Mouse (Mus musculus) G1E (cell line): ENCODE results near the gene Ppp1r15b. TPM values are rescaled to one million over a fixed set of nuclear protein-coding genes. Genes with fewer than 3 reads are reported as not detected.

Source experiments
- ATAC-seq: 2 replicates; pipeline ENCODE4 v1.8.0; 2016; ENCODE audit warnings: mild to moderate bottlenecking; ENCODE audit not compliant: insufficient number of reproducible peaks, poor library complexity, low FRiP score, severe bottlenecking; ENCODE audit errors: extremely low read depth
- DNase-seq: peaks from one replicate; pipeline ENCODE4 v3.0.0; 2012; ENCODE audit warnings: low spot score
- H3K27me3 ChIP-seq: 2 replicates; pipeline ENCODE4 v1.6.1; 2012; ENCODE audit warnings: mild to moderate bottlenecking, low read length, inconsistent platforms; ENCODE audit not compliant: insufficient read depth
- H3K36me3 ChIP-seq: replicated peaks from 2 replicates; pipeline ENCODE3; 2012; ENCODE audit warnings: mild to moderate bottlenecking, inconsistent platforms
- H3K4me1 ChIP-seq: 2 replicates; pipeline ENCODE4 v1.6.1; 2012; ENCODE audit warnings: low read depth, low read length, inconsistent platforms, mixed read lengths; ENCODE audit not compliant: insufficient read depth
- H3K4me3 ChIP-seq: 2 replicates; pipeline ENCODE4 v1.5.1; 2012; ENCODE audit warnings: low read depth, mild to moderate bottlenecking, inconsistent platforms, low read length, moderate library complexity, mixed read lengths
- H3K9me3 ChIP-seq: replicated peaks from 2 replicates; pipeline ENCODE4 v1.6.1; 2012; ENCODE audit warnings: inconsistent platforms
- CTCF ChIP-seq: IDR thresholded peaks from 2 replicates; pipeline ENCODE4 v1.5.1; 2012; ENCODE audit warnings: low read depth, low read length, inconsistent platforms, mixed read lengths
- GATA1 ChIP-seq: IDR thresholded peaks from 2 replicates; pipeline ENCODE4 v1.6.1; 2012; ENCODE audit warnings: borderline replicate concordance, low read length, inconsistent platforms, mixed read lengths
- GATA2 ChIP-seq: IDR thresholded peaks from 2 replicates; pipeline ENCODE4 v1.6.1; 2012; ENCODE audit warnings: low read depth, low read length, inconsistent platforms, borderline replicate concordance
- POLR2AphosphoS5 ChIP-seq: IDR thresholded peaks from 2 replicates; pipeline ENCODE4 v1.6.1; 2012; ENCODE audit warnings: low read depth, low read length, inconsistent platforms; ENCODE audit not compliant: insufficient replicate concordance
- TAL1 ChIP-seq: conservative IDR thresholded peaks from 2 replicates; pipeline ENCODE4 v1.6.1; 2012; ENCODE audit warnings: low read depth, low read length, inconsistent platforms, mixed read lengths
- polyA plus RNA-seq: library from polyadenylated mRNA; stranded (reverse); fragments of >175 nt; gene quantifications from 2 replicates; pipeline ENCODE4 v1.2.3, GENCODE M21; 2012
- total RNA-seq, 2 experiments: library from RNA; stranded (forward) in 1 of 2; stranded (reverse) in 1 of 2; fragments of 200-1000 nt in 1 of 2; fragments of >200 nt in 1 of 2; fragmentation: Nextera tagmentation in 1 of 2; gene quantifications; 2 replicates each; pipeline ENCODE4 v1.2.3; 2014 to 2017

Gene Ppp1r15b
- total and polyA plus RNA-seq, 3 experiments, result 35.3 to 131 (median 100) TPM

DNA sequence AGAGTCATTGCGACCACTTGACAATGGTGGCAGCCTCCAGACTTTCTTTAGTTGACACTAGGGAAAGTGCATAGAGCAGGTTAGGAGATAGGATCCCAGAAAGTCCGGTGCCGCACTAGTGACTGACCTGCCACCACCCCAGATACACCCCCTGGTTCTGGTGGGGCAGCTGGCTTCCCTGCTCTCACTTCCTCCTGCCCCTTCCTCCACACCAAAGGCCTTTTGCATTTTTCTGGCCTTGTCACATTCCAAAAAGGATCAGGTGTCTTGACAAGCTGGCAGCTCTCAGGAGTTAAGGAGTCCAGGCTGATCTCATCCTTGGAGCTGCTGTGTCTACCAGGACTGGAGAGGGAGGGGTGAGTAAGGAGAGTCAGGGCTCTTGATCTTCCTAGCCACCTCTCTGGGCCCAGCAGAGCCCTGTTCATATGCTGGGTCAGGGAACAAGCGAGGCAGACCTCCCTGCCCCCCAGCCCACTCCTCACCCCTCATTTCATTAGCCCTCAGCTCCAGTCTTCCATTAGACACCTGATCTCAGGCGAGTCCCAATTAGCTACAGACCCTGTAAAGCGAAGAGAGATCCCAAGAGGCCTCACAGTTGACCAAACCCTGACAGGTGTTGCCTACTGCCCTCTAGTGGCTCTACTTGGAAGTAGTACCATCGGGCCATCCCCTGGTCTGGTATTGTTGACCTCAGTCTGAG, 43.6 kb upstream of the Ppp1r15b start:
- no peaks in the 10 kb centered on the region for H3K36me3 ChIP-seq
- H3K27me3 ChIP-seq, result peaks cover 65% of the 10 kb centered on the region
- H3K9me3 ChIP-seq, result no peaks in the 10 kb centered on the region
- no peak for TF ChIP-seq POLR2AphosphoS5
- TF ChIP-seq GATA2, result no peak
- peak; percentile 95 for TF ChIP-seq CTCF
- no peak for TF ChIP-seq GATA1
- TF ChIP-seq TAL1, result no peak
- peak; percentile 62 for DNase-seq
- H3K4me3 ChIP-seq, result no peak overlapping the region
- ATAC-seq, result no peak
- H3K4me1 ChIP-seq, result peaks cover 18% of the 10 kb centered on the region

DNA sequence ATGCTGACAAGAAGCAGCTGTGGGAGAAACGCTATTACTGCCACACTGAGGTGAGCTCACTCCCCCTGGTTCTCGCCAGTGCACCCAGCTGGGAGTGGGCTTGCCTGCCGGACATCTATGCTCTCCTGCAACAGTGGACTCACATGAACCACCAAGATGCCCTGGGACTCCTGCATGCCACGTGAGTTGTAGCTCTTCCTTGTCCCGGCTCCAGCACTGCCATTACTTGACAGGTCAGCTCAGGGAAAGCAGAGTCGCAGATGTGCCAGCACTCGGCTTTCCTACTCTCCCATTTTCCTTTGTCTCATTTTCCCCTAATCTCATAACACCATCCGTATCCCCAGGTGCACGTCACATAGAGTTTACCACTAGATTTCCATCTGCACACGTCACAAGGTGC, 42.7 kb upstream of the Ppp1r15b start:
- Histone ChIP-seq H3K4me1 (peaks cover 18% of the 10 kb centered on the region), H3K27me3 (peaks cover 60% of the 10 kb centered on the region), H3K9me3 (no peaks in the 10 kb centered on the region), H3K36me3 (no peaks in the 10 kb centered on the region), H3K4me3 (no peak overlapping the region)
- no peak for DNase-seq
- TF ChIP-seq POLR2AphosphoS5 (no peak), TAL1 (no peak), GATA1 (no peak), GATA2 (no peak), CTCF (no peak)
- no peak for ATAC-seq

DNA sequence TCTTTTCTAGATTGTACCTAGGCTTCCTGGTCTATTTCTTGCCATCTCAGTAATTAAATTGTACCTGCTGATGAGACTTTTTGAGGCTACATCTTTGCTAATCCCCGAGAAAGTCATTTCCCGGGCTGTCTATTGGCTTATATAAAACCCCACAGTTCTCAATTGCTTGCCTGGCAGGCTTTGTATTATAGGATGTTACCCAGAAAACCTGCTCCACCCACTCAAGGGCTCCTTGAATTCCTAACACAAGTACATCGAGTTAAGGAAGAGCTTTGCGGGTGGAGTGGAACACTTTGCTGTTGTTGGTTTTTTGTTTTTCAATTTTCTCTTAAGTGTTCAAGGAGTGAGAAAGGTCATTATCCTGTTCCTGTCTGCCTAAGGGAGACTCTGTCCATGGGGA, 41.5 kb upstream of the Ppp1r15b start:
- ATAC-seq, result no peak
- peaks cover 59% of the 10 kb centered on the region for H3K27me3 ChIP-seq
- DNase-seq, result no peak
- H3K9me3 ChIP-seq, result no peaks in the 10 kb centered on the region
- no peaks in the 10 kb centered on the region for H3K36me3 ChIP-seq
- no peak overlapping the region for H3K4me3 ChIP-seq
- no peak for TF ChIP-seq CTCF
- TF ChIP-seq GATA2, result no peak
- no peak for TF ChIP-seq TAL1
- no peak for TF ChIP-seq POLR2AphosphoS5
- TF ChIP-seq GATA1, result no peak
- H3K4me1 ChIP-seq, result peaks cover 10% of the 10 kb centered on the region

DNA sequence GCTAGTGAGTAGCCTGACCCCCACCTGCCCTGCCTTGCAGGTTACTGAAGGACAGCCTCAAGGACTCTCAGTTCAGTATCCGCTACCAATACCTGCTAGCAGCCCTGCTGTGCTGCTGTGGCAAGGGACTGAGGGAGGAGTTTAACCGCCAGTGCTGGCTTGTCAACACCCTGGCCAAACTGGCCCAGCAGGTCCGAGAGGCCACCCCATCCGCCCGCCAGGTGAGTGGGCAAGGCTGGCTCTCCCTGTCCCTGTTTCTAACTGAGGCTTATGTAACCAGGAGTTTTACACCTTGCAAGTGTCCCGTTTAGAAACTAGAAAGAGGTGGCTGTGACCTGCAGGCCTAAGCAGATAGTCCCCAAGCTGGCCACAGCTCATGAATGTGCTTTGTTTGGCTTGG, 40.3 kb upstream of the Ppp1r15b start:
- no peak for TF ChIP-seq GATA2
- no peak for TF ChIP-seq CTCF
- TF ChIP-seq TAL1, result no peak
- TF ChIP-seq GATA1, result no peak
- no peak for TF ChIP-seq POLR2AphosphoS5
- H3K36me3 ChIP-seq, result no peaks in the 10 kb centered on the region

DNA sequence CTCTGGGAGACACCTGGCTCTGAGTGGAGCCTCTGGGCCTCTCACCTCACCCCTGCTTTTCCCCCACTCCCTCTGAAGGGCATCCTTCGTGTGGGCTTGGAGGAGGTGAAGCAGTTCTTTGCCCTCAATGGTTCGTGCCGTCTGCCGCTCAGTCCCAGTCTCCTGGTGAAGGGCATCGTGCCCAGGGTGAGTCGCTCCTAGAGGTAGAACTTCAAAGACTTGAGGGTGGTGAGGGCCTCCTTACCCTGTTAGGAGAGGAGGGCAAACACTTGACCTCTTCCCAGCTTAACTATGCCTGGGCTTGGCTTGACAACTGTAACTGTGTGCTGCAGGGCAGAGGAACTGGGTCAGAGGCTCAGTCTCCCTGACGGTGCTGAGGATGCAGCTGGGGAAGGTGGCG, 39.5 kb upstream of the Ppp1r15b start:
- H3K4me3 ChIP-seq, result no peak overlapping the region
- peaks cover 53% of the 10 kb centered on the region for H3K27me3 ChIP-seq
- no peak for DNase-seq
- no peaks in the 10 kb centered on the region for H3K36me3 ChIP-seq
- H3K9me3 ChIP-seq, result no peaks in the 10 kb centered on the region
- ATAC-seq, result no peak
- TF ChIP-seq GATA1 (no peak), TAL1 (no peak), POLR2AphosphoS5 (no peak)
- H3K4me1 ChIP-seq, result peaks cover 3% of the 10 kb centered on the region; the same call in 1 of the 2 replicates

More for the DNA sequence above, 40.3 kb upstream of the Ppp1r15b start:
- H3K27me3 ChIP-seq, result peaks cover 54% of the 10 kb centered on the region
- no peaks in the 10 kb centered on the region for H3K9me3 ChIP-seq
- no peak overlapping the region for H3K4me3 ChIP-seq
- DNase-seq, result no peak
- peaks cover 3% of the 10 kb centered on the region; the same call in 1 of the 2 replicates for H3K4me1 ChIP-seq
- ATAC-seq, result no peak

DNA sequence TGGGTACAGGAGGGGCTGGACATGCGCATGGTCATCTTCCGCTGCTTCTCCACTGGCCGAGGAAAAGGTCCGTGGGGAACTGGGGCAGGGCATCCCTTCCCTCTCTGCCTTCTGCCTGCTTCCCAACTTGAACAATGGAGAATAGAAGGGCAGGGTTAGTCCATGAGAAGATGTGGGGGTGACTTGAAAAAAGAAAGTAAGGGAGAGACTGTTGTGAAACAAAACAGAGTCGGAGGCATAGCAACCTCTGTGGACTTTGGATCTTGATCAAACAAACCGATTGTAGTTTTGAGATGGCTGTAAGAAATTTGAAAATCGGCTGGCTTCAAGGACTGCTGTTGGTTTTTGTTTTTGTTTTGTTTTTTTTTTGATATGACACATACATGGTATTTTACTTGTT, 37.2 kb upstream of the Ppp1r15b start:
- TF ChIP-seq GATA2 (no peak), CTCF (no peak), GATA1 (no peak), POLR2AphosphoS5 (no peak), TAL1 (no peak)
- H3K9me3 ChIP-seq, result no peaks in the 10 kb centered on the region

More for the DNA sequence above, 37.2 kb upstream of the Ppp1r15b start:
- Histone ChIP-seq H3K4me3 (no peak overlapping the region), H3K27me3 (peaks cover 49% of the 10 kb centered on the region), H3K4me1 (no peaks in the 10 kb centered on the region), H3K36me3 (no peaks in the 10 kb centered on the region)
- DNase-seq, result no peak
- ATAC-seq, result no peak
